Mouse (Mus musculus) liver, embryonic 16.5 days (tissue): ENCODE measurements around the gene Gm973. TPM values are rescaled to one million over a fixed set of nuclear protein-coding genes. Genes with fewer than 3 reads are reported as not detected.

Source experiments
- ATAC-seq: fragments of 200-750 bp; cut with Nextera tagmentation; 2 replicates; pipeline ENCODE4 v1.8.0; 2017; ENCODE audit warnings: low read depth, mild to moderate bottlenecking, moderate number of reproducible peaks, moderate library complexity
- H3K27ac ChIP-seq: fragments of 300-500 bp; sonication (generic); 2 replicates; pipeline ENCODE4 v1.5.1; 2014; ENCODE audit warnings: mild to moderate bottlenecking, low read length
- H3K27me3 ChIP-seq: fragments of 300-500 bp; sonication (generic); 2 replicates; pipeline ENCODE4 v1.6.1; 2014; ENCODE audit warnings: low read depth, low read length, mixed read lengths; ENCODE audit not compliant: control insufficient read depth, insufficient read depth
- H3K36me3 ChIP-seq: fragments of 300-500 bp; sonication (generic); 2 replicates; pipeline ENCODE4 v1.6.1; 2014; ENCODE audit warnings: mild to moderate bottlenecking; ENCODE audit not compliant: control insufficient read depth, insufficient read depth
- H3K4me1 ChIP-seq: fragments of 300-500 bp; sonication (generic); 2 replicates; pipeline ENCODE4 v1.6.1; 2014; ENCODE audit warnings: low read depth, low read length, mixed read lengths; ENCODE audit not compliant: control insufficient read depth
- H3K4me2 ChIP-seq: fragments of 300-500 bp; sonication (generic); 2 replicates; pipeline ENCODE4 v1.6.1; 2014; ENCODE audit warnings: low read depth, low read length, mixed read lengths
- H3K4me3 ChIP-seq: fragments of 300-500 bp; sonication (generic); 2 replicates; pipeline ENCODE4 v1.5.1; 2014; ENCODE audit warnings: low read depth, mild to moderate bottlenecking, low read length
- H3K9ac ChIP-seq: fragments of 300-500 bp; sonication (generic); 2 replicates; pipeline ENCODE4 v1.6.1; 2014; ENCODE audit warnings: low read depth, low read length
- H3K9me3 ChIP-seq: fragments of 300-500 bp; sonication (generic); replicated peaks from 2 replicates; pipeline ENCODE4 v1.6.1; 2016; ENCODE audit warnings: low read length; ENCODE audit not compliant: control insufficient read depth
- WGBS: fragments of 180-500 bp; shearing (Covaris S2); extraction: QIAGEN DNeasy Blood & Tissue Kit; methylation state at CpG from one replicate; pipeline ENCODE4 v1.1.7; 2014; ENCODE audit not compliant: insufficient replicate concordance; 5-methylcytosine and 5-hydroxymethylcytosine counted together
- polyA plus RNA-seq: library from polyadenylated mRNA; unstranded; fragments of >200 nt; fragmentation: Nextera tagmentation; extraction: Ambion mirVana; gene quantifications from 2 replicates; pipeline ENCODE4 v1.2.1, GENCODE M21; 2015

Gene Gm973
- polyA plus RNA-seq, 1 experiment from 2014 or later, result not detected

DNA sequence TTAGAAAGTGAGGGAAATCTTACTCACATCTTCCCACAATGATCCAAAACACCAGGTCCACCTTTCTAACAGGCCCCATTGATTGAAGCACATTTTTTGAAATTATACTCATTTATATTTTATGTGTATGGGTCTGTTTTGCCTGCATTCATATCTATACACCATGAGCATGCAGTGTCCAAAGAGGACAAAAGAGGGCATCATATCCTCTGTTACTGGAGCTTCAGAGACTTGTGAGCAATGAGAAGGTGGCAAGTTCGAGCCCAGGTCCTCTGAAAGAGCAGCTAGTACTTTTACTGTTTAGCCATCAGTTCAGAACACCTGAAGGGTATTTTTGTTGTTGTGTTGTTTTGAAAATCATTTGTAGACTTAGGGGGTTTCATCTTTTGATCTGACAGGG is 52.2 kb downstream of the Gm973 start:
- Histone ChIP-seq H3K27me3 (no peaks in the 10 kb centered on the region), H3K4me1 (no peaks in the 10 kb centered on the region), H3K27ac (no peak overlapping the region), H3K9me3 (no peaks in the 10 kb centered on the region), H3K4me3 (no peak overlapping the region), H3K9ac (no peak overlapping the region), H3K4me2 (no peak overlapping the region), H3K36me3 (no peaks in the 10 kb centered on the region)
- no peak for ATAC-seq
- WGBS, result 74% methylated on average over 1 of the region's 1 CpGs

- Histone ChIP-seq H3K4me1 (no peaks in the 10 kb centered on the region), H3K36me3 (no peaks in the 10 kb centered on the region), H3K27me3 (no peaks in the 10 kb centered on the region), H3K27ac (no peak overlapping the region), H3K4me3 (no peak overlapping the region), H3K4me2 (no peak overlapping the region), H3K9ac (no peak overlapping the region), H3K9me3 (no peaks in the 10 kb centered on the region)
- no peak for ATAC-seq
- WGBS, result 63% methylated on average over 5 of the region's 5 CpGs
These were observed 53.2 kb downstream of the Gm973 start for GRCm38 (mm10) chr1:59569301-59569700.

- Histone ChIP-seq H3K27ac (no peak overlapping the region), H3K9me3 (no peaks in the 10 kb centered on the region), H3K9ac (no peak overlapping the region), H3K4me1 (no peaks in the 10 kb centered on the region), H3K27me3 (no peaks in the 10 kb centered on the region), H3K4me3 (no peak overlapping the region), H3K4me2 (no peak overlapping the region), H3K36me3 (no peaks in the 10 kb centered on the region)
- 47% methylated on average over 4 of the region's 4 CpGs for WGBS
- ATAC-seq, result no peak
These were observed 54.7 kb downstream of the Gm973 start for GRCm38 (mm10) chr1:59570767-59571166.

DNA sequence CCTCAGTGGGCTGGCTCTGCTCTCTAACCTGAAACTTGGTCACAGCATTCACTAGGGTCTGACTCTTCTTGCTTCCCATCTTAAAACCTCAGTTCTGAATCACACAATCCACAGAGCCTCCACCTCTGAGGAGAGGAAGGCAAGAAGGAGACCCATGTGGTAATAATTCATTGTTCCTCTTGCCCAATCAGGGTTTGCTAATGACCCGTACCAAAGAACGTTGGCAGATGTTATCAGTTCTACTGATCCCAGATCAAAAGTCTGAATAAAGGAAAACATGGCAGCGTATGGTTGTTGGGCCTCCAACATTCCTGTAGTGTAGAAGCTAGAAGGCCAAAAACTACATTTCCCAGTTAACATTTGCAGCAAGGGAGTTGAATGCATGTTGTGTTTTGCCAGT is 55.4 kb downstream of the Gm973 start:
- Histone ChIP-seq H3K9me3 (no peaks in the 10 kb centered on the region), H3K4me3 (no peak overlapping the region), H3K9ac (no peak overlapping the region), H3K4me1 (no peaks in the 10 kb centered on the region), H3K4me2 (no peak overlapping the region), H3K36me3 (no peaks in the 10 kb centered on the region), H3K27ac (no peak overlapping the region), H3K27me3 (no peaks in the 10 kb centered on the region)
- no peak for ATAC-seq
- WGBS, result 62% methylated on average over 3 of the region's 3 CpGs

DNA sequence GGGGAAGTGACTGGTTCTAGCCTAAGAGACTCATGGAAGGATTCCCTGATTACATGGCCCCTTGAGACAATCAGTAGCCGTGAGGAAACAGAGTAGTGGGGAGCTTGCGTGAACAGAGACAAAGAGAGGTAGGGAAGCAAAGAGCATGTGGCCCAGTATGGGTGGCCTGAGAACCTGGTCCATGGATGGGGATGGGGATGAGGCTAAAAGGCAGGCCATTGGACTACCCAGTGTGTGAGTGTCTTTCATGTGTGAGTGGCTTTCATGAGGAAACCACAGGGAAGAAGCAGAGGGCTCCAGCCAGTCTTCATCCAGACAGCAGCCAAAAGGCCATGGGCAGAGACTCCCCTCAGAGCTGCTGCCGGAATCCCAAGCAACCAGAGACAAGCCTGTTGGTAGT is 57.8 kb downstream of the Gm973 start:
- WGBS, result 69% methylated on average over 3 of the region's 3 CpGs
- Histone ChIP-seq H3K4me1 (no peaks in the 10 kb centered on the region), H3K27ac (no peak overlapping the region), H3K4me3 (no peak overlapping the region), H3K4me2 (no peak overlapping the region), H3K9me3 (no peaks in the 10 kb centered on the region), H3K27me3 (no peaks in the 10 kb centered on the region), H3K36me3 (no peaks in the 10 kb centered on the region), H3K9ac (no peak overlapping the region)
- no peak for ATAC-seq

DNA sequence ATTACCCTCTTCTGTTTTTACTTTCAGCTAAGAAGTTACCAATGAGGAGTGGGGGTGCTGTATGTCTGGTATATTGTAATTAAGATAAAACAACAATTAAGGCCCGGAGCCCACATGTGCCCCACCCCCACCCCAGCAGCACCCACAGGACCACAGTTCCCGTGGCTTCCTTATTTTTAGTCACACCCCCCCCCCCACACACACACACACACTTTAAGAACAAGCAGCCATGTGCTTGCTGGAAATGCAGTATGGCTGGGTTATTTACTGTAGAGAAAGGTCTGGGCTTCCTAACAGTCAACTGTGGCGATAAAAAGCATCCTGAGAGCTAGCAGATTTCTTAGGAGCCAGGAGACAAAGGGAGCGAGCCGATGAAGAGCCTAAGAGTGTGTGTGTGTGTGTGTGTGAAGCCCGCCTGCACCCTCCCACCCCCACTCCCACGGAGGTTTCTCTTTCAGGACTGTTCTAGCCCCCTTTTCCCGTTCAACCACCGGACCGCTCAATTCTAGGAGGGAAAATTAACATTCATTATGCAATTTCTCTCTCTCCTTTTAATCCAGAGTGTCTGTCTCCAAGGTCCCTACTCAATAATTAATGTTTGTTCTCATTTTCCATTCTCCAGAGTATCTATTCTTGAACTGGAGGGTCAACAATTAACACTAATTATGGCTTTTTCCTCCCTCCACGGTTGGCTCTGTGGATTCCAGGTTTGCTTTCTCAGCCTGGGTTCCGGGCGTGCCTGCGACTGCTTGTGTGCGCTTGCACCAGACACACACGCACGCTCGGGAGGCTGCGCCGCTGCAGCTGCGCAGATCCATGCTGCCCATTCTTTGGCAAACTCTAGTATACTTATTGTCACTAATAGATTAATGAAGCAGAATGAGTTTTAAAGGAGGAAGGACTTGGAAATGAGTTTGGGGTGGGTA is 58.5 kb downstream of the Gm973 start:
- Histone ChIP-seq H3K4me3 (no peak overlapping the region), H3K27ac (no peak overlapping the region), H3K4me2 (no peak overlapping the region), H3K27me3 (no peaks in the 10 kb centered on the region), H3K4me1 (no peaks in the 10 kb centered on the region), H3K9me3 (no peaks in the 10 kb centered on the region), H3K9ac (no peak overlapping the region), H3K36me3 (no peaks in the 10 kb centered on the region)
- WGBS, result 53% methylated on average over 21 of the region's 21 CpGs
- ATAC-seq, result no peak

- no peaks in the 10 kb centered on the region for H3K27me3 ChIP-seq
- ATAC-seq, result no peak
- 55% methylated on average over 4 of the region's 4 CpGs for WGBS
These were observed 62.7 kb downstream of the Gm973 start for GRCm38 (mm10) chr1:59578770-59579169.

GRCm38 (mm10) chr1:59579327-59579726 is 63.3 kb downstream of the Gm973 start:
- Histone ChIP-seq H3K27me3 (no peaks in the 10 kb centered on the region), H3K9ac (no peak overlapping the region), H3K4me3 (no peak overlapping the region), H3K27ac (no peak overlapping the region), H3K4me2 (no peak overlapping the region), H3K9me3 (no peaks in the 10 kb centered on the region), H3K36me3 (no peaks in the 10 kb centered on the region), H3K4me1 (no peaks in the 10 kb centered on the region)
- ATAC-seq, result no peak
- WGBS, result 63% methylated on average over 5 of the region's 5 CpGs

More at GRCm38 (mm10) chr1:59578770-59579169, 62.7 kb downstream of the Gm973 start:
- no peak overlapping the region for H3K9ac ChIP-seq
- H3K27ac ChIP-seq, result no peak overlapping the region
- no peaks in the 10 kb centered on the region for H3K9me3 ChIP-seq
- H3K4me3 ChIP-seq, result no peak overlapping the region
- H3K4me1 ChIP-seq, result no peaks in the 10 kb centered on the region
- no peak overlapping the region for H3K4me2 ChIP-seq
- H3K36me3 ChIP-seq, result no peaks in the 10 kb centered on the region

- H3K9me3 ChIP-seq, result no peaks in the 10 kb centered on the region
- H3K4me2 ChIP-seq, result no peak overlapping the region
- no peak overlapping the region for H3K4me3 ChIP-seq
- no peaks in the 10 kb centered on the region for H3K27me3 ChIP-seq
- WGBS, result 32% methylated on average over 8 of the region's 8 CpGs
- no peak overlapping the region for H3K9ac ChIP-seq
- H3K36me3 ChIP-seq, result no peaks in the 10 kb centered on the region
- no peak overlapping the region for H3K27ac ChIP-seq
- ATAC-seq, result no peak
- H3K4me1 ChIP-seq, result no peaks in the 10 kb centered on the region
These were observed 64.2 kb downstream of the Gm973 start for GRCm38 (mm10) chr1:59580131-59580751.
